Mouse (Mus musculus) kidney, embryonic 16.5 days (tissue): ENCODE measurements around the gene Ly9. TPM values are rescaled to one million over a fixed set of nuclear protein-coding genes. Genes with fewer than 3 reads are reported as not detected.

ENCODE experiments used
- ATAC-seq: fragments of 200-750 bp; cut with Nextera tagmentation; 2 replicates; pipeline ENCODE4 v1.8.0; 2017; ENCODE audit warnings: moderate TSS enrichment; ENCODE audit not compliant: low FRiP score, low TSS enrichment
- H3K27ac ChIP-seq: fragments of 300-500 bp; sonication (generic); 2 replicates; pipeline ENCODE4 v1.5.1; 2014; ENCODE audit warnings: low read length
- H3K27me3 ChIP-seq: fragments of 300-500 bp; sonication (generic); 2 replicates; pipeline ENCODE4 v1.6.1; 2014; ENCODE audit warnings: low read length, control low read depth, mixed read lengths; ENCODE audit not compliant: insufficient read depth
- H3K36me3 ChIP-seq: fragments of 300-500 bp; sonication (generic); 2 replicates; pipeline ENCODE4 v1.6.1; 2014; ENCODE audit warnings: low read length, control low read depth, mixed read lengths; ENCODE audit not compliant: insufficient read depth
- H3K4me1 ChIP-seq: fragments of 300-500 bp; sonication (generic); 2 replicates; pipeline ENCODE4 v1.6.1; 2014; ENCODE audit warnings: low read length, control low read depth, mixed read lengths; ENCODE audit not compliant: insufficient read depth
- H3K4me2 ChIP-seq: fragments of 300-500 bp; sonication (generic); replicated peaks from 2 replicates; pipeline ENCODE4 v1.6.1; 2014; ENCODE audit warnings: low read depth, low read length
- H3K4me3 ChIP-seq: fragments of 300-500 bp; sonication (generic); 2 replicates; pipeline ENCODE4 v1.5.1; 2014; ENCODE audit warnings: mild to moderate bottlenecking, low read length
- H3K9ac ChIP-seq: fragments of 300-500 bp; sonication (generic); replicated peaks from 2 replicates; pipeline ENCODE4 v1.6.1; 2014; ENCODE audit warnings: low read length
- H3K9me3 ChIP-seq: fragments of 300-500 bp; sonication (generic); 2 replicates; pipeline ENCODE4 v1.6.1; 2016; ENCODE audit warnings: low read length, control low read depth
- WGBS: fragments of 180-500 bp; shearing (Covaris S2); extraction: QIAGEN DNeasy Blood & Tissue Kit; methylation state at CpG from one replicate; pipeline ENCODE4 v1.1.7; 2014; 5-methylcytosine and 5-hydroxymethylcytosine counted together
- polyA plus RNA-seq: library from polyadenylated mRNA; unstranded; fragments of >200 nt; fragmentation: Nextera tagmentation; extraction: Ambion mirVana; gene quantifications from 2 replicates; pipeline ENCODE4 v1.2.1, GENCODE M21; 2015

Gene Ly9
- polyA plus RNA-seq, 1 experiment from 2014 or later, result 0.35 TPM

DNA sequence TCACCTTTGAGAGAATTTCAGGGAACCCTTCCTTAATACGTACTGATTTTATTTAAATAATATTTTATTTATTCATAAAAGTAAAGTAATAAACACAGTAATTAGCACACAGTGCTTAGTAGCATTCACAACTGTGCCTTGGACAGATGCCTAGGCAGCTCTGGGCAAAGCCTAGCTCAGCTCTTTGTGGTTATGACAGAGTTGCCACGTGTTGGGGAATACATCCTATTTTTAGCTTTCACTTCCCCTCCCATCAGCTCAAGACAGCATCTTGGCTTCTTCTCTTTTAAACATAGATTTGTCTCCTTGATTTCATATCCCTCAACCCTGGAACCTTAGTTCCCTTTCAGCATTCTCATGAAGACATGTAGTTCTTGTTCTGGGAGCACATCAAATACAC is 24.2 kb upstream of the Ly9 start:
- Histone ChIP-seq H3K36me3 (no peaks in the 10 kb centered on the region), H3K4me1 (no peaks in the 10 kb centered on the region), H3K27me3 (no peaks in the 10 kb centered on the region), H3K4me3 (no peak overlapping the region), H3K4me2 (no peak overlapping the region), H3K9ac (no peak overlapping the region), H3K27ac (no peak overlapping the region), H3K9me3 (no peaks in the 10 kb centered on the region)
- ATAC-seq, result no peak
- 73% methylated on average over 2 of the region's 2 CpGs for WGBS

- Histone ChIP-seq H3K4me2 (no peak overlapping the region), H3K27ac (no peak overlapping the region), H3K27me3 (no peaks in the 10 kb centered on the region), H3K4me3 (no peak overlapping the region), H3K9me3 (no peaks in the 10 kb centered on the region), H3K9ac (no peak overlapping the region), H3K36me3 (no peaks in the 10 kb centered on the region), H3K4me1 (no peaks in the 10 kb centered on the region)
- 77% methylated on average over 4 of the region's 4 CpGs for WGBS
- no peak for ATAC-seq
Measured at GRCm38 (mm10) chr1:171630912-171631311, 23.7 kb upstream of the Ly9 start.

DNA sequence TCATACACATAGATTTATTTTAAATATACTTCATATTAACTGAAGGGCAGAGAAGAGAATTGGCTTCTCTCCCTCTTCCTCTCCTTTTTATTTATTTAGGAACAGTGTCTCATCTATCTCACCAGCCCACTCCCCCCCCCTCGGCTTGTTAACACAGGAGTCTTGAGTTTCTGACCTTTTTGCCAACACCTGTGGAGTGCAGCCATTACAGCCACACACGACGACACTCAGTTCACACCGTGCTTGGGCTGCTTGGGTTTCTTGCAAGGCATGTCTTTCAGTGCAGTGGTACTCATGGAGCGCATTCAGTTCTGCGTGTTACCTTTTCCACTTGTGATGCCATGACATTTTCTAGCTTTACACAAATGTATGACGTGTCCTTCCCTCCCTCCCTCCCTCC is 22.8 kb upstream of the Ly9 start:
- no peak for ATAC-seq
- no peak overlapping the region for H3K9ac ChIP-seq
- H3K4me1 ChIP-seq, result no peaks in the 10 kb centered on the region
- no peaks in the 10 kb centered on the region for H3K9me3 ChIP-seq
- no peaks in the 10 kb centered on the region for H3K27me3 ChIP-seq
- H3K4me3 ChIP-seq, result no peak overlapping the region
- H3K36me3 ChIP-seq, result no peaks in the 10 kb centered on the region
- no peak overlapping the region for H3K4me2 ChIP-seq
- 50% methylated on average over 7 of the region's 7 CpGs for WGBS
- no peak overlapping the region for H3K27ac ChIP-seq

DNA sequence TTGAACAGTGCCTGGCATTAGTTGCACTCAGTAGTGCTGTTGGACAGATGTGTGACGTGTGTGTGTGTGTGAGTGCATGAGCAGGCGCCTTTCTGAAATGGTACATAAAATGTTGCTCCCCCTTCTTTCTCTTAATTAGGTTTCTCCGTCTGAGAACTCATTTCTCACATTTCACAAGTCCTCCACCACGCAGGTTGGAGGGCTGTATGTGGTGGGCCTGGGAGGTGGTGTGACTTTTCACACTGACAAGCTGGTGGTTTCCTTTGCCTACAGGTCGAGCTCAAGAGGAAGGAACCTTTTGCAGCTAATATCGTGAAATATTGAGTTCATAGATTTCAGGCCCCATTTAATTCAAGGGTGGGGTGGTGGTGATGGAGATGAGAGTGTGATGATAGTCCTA is 22.0 kb upstream of the Ly9 start:
- Histone ChIP-seq H3K4me1 (no peaks in the 10 kb centered on the region), H3K27ac (no peak overlapping the region), H3K27me3 (no peaks in the 10 kb centered on the region), H3K36me3 (no peaks in the 10 kb centered on the region), H3K9ac (no peak overlapping the region), H3K4me2 (no peak overlapping the region), H3K4me3 (no peak overlapping the region), H3K9me3 (no peaks in the 10 kb centered on the region; the same call in 1 of the 2 replicates)
- ATAC-seq, result no peak
- 42% methylated on average over 6 of the region's 6 CpGs for WGBS

DNA sequence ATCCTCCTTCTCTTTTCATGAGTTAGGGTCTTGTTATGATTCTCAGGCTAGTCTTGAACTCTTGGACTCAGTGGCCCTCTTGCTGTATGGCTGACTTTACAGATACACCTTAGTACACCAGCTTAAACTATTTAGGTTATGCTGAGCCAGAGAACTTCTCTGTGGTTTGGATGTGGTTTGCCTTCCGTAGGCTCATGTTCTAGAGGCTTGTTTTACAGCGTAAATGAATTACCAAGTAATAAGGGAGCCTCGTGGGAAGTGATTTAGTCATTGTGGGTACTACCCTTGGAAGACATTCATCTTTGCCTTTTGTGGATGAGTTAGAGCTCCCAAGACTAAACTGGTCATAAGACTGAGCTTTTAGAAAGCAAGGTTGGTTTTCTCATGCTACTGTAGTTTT is 20.6 kb upstream of the Ly9 start:
- no peaks in the 10 kb centered on the region for H3K27me3 ChIP-seq
- no peaks in the 10 kb centered on the region; the same call in 1 of the 2 replicates for H3K9me3 ChIP-seq
- H3K36me3 ChIP-seq, result no peaks in the 10 kb centered on the region
- no peak overlapping the region for H3K4me2 ChIP-seq
- 81% methylated on average over 3 of the region's 3 CpGs for WGBS
- no peak for ATAC-seq
- no peak overlapping the region for H3K27ac ChIP-seq
- H3K9ac ChIP-seq, result no peak overlapping the region
- no peaks in the 10 kb centered on the region for H3K4me1 ChIP-seq
- H3K4me3 ChIP-seq, result no peak overlapping the region

DNA sequence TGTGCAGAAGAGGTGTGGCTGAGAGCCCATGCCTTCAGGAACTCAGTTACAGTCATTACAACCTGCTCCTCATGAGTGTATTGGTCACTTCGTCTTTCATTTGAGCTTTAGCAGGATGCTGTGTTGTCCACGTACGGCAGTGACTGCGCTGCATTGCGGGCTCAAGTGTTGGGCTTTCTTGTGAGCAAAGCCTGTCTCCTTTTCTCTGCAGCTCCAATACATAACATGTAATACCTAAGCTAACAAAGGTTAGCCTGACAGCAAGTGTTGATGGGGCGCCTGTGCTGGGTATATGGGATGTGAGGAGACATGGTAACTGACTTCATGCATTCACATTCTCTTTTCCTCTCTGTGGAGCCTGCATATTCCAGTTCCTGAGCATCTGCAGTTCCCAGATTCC is 12.9 kb upstream of the Ly9 start:
- Histone ChIP-seq H3K27ac (no peak overlapping the region), H3K4me3 (no peak overlapping the region), H3K4me2 (no peak overlapping the region), H3K9ac (no peak overlapping the region), H3K4me1 (no peaks in the 10 kb centered on the region), H3K36me3 (no peaks in the 10 kb centered on the region), H3K27me3 (no peaks in the 10 kb centered on the region), H3K9me3 (no peaks in the 10 kb centered on the region; the same call in 1 of the 2 replicates)
- no peak for ATAC-seq
- 90% methylated on average over 6 of the region's 6 CpGs for WGBS

- 83% methylated on average over 3 of the region's 3 CpGs for WGBS
Measured at GRCm38 (mm10) chr1:171619645-171620044, 12.4 kb upstream of the Ly9 start.

DNA sequence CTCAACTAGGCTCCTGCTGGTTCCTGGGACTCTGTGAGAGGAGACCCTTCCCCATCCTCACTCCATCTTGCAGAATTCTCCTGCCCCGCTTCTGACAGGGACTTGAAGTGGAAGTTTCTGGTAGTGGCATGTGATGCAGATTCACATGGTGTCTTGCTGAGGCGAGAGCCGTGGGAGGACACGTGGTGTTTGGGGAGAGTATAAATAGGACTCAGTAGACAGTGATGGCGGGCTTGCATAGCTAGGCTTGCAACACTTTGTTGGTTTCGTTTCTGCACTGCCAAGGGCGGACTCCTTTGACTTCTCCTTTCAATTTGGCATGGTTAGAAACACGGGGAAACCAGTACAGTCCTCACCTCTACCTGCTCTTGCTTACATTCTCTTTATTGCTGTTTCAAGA is 11.8 kb upstream of the Ly9 start:
- Histone ChIP-seq H3K4me3 (no peak overlapping the region), H3K9ac (no peak overlapping the region), H3K9me3 (no peaks in the 10 kb centered on the region; the same call in 1 of the 2 replicates), H3K4me1 (no peaks in the 10 kb centered on the region), H3K4me2 (no peak overlapping the region), H3K27ac (no peak overlapping the region), H3K36me3 (no peaks in the 10 kb centered on the region), H3K27me3 (no peaks in the 10 kb centered on the region)
- 86% methylated on average over 8 of the region's 8 CpGs for WGBS
- no peak for ATAC-seq

More at GRCm38 (mm10) chr1:171619645-171620044, 12.4 kb upstream of the Ly9 start:
- no peak for ATAC-seq
- Histone ChIP-seq H3K9me3 (no peaks in the 10 kb centered on the region; the same call in 1 of the 2 replicates), H3K36me3 (no peaks in the 10 kb centered on the region), H3K27me3 (no peaks in the 10 kb centered on the region), H3K4me2 (no peak overlapping the region), H3K4me1 (no peaks in the 10 kb centered on the region), H3K4me3 (no peak overlapping the region), H3K9ac (no peak overlapping the region), H3K27ac (no peak overlapping the region)

GRCm38 (mm10) chr1:171616881-171617515 is 9.8 kb upstream of the Ly9 start:
- H3K27ac ChIP-seq, result no peak overlapping the region
- H3K27me3 ChIP-seq, result no peaks in the 10 kb centered on the region
- no peak overlapping the region for H3K4me3 ChIP-seq
- H3K4me2 ChIP-seq, result no peak overlapping the region
- no peaks in the 10 kb centered on the region for H3K36me3 ChIP-seq
- ATAC-seq, result no peak
- WGBS, result 68% methylated on average over 11 of the region's 11 CpGs
- no peak overlapping the region for H3K9ac ChIP-seq
- H3K4me1 ChIP-seq, result no peaks in the 10 kb centered on the region
- no peaks in the 10 kb centered on the region for H3K9me3 ChIP-seq

GRCm38 (mm10) chr1:171613962-171614361 is 6.8 kb upstream of the Ly9 start:
- Histone ChIP-seq H3K4me1 (no peaks in the 10 kb centered on the region), H3K36me3 (no peaks in the 10 kb centered on the region), H3K4me2 (no peak overlapping the region), H3K9me3 (no peaks in the 10 kb centered on the region), H3K9ac (no peak overlapping the region), H3K27me3 (no peaks in the 10 kb centered on the region), H3K4me3 (no peak overlapping the region), H3K27ac (no peak overlapping the region)
- ATAC-seq, result no peak
- WGBS, result 37% methylated on average over 2 of the region's 2 CpGs
